Mouse (Mus musculus) left cerebral cortex, postnatal 25 days (tissue): ENCODE results near the gene Ikzf3. TPM values are rescaled to one million over a fixed set of nuclear protein-coding genes. Genes with fewer than 3 reads are reported as not detected.

Experiments
- DNase-seq, 2 experiments: peaks; one replicate each; pipeline ENCODE4 v3.0.0; 2022; ENCODE audit warnings: low spot score in 2 of 2, mixed read lengths in 1 of 2
- intact Hi-C: fragments of 180-260 bp; cut with DNase I; formaldehyde crosslinking; loops from one replicate; pipeline ENCODE4 v1.15.1; 2025
- total RNA-seq, 2 experiments: library from RNA; stranded (reverse); gene quantifications; 2 replicates each; pipeline ENCODE4 v1.2.3; 2021

Gene Ikzf3
- total RNA-seq, 2 experiments from 2014 or later = 0.78 TPM; not detected in 1

DNA sequence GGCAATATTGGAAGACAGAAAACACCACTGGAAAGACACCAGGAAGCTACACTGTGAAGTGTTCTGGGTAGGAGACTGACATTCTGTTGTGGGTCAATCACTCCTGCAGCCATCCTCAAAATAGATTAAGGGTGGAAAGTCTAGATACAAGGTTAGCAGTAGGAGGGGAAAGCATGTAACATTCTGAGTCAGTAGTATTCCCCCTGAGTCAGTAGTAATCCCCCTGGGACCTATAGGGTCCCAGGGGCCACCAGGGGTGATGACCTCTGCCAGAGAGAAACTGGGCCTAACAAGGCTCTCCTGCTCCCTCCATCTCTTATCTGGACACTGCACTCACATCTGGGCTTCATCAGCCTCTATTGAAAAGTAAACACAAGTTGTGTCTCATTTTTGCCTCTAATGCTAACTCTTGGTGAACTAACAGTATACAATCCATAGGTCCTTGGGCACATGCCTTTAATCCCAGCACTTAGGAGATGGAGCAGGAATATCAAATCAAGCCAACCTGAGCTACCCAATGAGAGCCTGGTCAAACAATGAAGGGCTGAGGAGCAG, 8.3 kb downstream of the Ikzf3 start:
- no peak for DNase-seq
- intact Hi-C loops = no loop called here

GRCm38 (mm10) chr11:98526824-98527461, 18.9 kb downstream of the Ikzf3 start:
- DNase-seq = no peak
- intact Hi-C loops = no loop called here

- intact Hi-C loops = no loop called here
- no peak for DNase-seq
Measured at GRCm38 (mm10) chr11:98525140-98525539, 20.7 kb downstream of the Ikzf3 start.

GRCm38 (mm10) chr11:98520468-98520867, 25.4 kb downstream of the Ikzf3 start:
- intact Hi-C loops = no loop called here
- no peak for DNase-seq

- intact Hi-C loops = no loop called here
- DNase-seq = no peak
Measured at GRCm38 (mm10) chr11:98513356-98513936, 32.4 kb downstream of the Ikzf3 start.

GRCm38 (mm10) chr11:98512881-98513280, 33.0 kb downstream of the Ikzf3 start:
- no peak for DNase-seq
- intact Hi-C loops = no loop called here

DNA sequence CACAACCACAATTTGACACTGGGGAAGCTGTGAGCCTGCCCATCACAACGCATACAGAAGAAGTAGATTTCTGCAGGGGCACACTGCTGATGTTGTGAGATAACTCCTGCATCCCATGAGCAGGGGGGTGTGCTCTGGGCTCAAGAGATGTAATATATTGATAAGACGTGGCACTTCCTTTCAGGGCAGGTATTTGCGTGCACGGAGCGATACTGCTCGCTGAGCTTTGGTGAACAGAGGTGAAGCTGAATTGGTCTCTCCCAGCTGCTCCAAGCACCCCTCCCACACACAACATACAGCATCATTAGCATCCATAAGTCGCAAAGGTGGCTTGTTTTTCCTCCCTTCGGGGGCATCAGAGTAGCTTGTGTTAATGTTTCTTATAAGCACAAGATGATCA, 35.7 kb downstream of the Ikzf3 start:
- intact Hi-C loops = no loop called here
- no peak for DNase-seq

GRCm38 (mm10) chr11:98509434-98509833, 36.4 kb downstream of the Ikzf3 start:
- intact Hi-C loops = no loop called here
- DNase-seq = peak; percentile 34 to 43

GRCm38 (mm10) chr11:98504926-98505325, 40.9 kb downstream of the Ikzf3 start:
- intact Hi-C loops = no loop called here
- DNase-seq = no peak

DNA sequence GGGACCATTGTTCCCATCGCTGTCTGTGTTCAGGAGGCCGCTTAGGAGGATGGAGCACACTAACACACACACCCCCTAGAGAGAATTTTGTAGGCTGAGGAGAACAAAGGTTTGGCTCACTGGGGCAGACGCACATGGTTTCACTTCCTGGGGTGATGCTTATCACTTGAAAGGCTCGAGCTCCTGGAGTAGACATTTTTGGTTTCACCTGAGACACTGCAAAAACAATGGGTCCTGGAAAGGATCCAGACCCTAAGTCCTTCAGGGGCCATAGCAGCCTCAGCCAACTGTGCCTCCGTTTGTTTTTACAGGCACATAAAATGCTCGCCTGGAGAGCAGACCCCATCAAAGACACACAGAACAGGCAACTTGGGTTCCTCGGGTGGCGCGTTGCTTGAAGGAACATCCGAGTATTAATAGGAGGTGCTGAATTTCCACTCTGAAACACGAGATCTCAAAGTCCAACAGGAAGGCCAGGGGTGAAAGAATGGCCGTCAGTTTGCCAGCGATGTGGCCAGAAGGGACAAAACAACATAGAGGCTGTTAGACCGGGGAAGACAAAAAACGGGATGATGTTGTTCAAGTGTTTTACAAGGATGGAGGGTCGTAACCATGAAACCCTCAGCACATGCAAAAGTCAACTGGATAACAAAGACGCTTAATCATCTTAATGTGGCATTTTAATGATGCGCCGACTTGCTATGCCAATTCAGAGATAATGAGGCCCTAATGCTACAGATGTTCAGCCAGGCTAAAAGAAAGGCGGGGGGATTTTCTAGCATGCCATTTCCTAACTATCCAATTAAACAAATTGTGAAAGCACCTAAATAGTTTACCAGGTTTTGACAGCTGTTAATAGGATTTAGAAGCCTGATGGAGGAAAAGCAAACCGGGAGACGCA, 48.2 kb downstream of the Ikzf3 start:
- intact Hi-C loops = no loop called here
- no peak for DNase-seq

DNA sequence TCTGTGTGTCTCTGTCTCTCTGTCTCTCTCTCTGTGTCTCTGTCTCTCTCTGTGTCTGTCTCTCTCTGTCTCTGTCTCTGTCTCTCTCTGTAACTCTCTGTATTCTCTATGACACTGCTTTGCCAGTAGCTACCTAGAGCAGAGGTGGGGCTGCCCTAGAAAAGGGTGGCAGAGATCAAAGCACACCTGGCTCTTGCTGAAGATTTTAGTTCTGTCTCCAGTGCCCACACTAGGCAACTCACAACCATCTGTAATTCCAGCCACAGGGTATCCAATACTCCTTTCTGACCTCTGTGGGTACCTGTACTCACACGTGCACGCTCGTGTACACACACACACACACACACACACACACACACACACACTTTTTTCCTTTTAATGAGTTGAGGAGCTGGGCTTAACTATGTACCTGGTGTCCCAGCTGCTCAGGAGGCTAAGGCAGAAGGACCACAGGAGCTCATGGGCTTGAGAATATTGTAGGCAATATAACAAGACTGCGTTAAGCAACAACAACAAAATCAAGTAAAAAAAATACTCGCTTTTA, 50.6 kb downstream of the Ikzf3 start:
- no peak for DNase-seq
- intact Hi-C loops = no loop called here

- intact Hi-C loops = no loop called here
- DNase-seq = no peak
Measured at GRCm38 (mm10) chr11:98493394-98493793, 52.4 kb downstream of the Ikzf3 start.

- no peak for DNase-seq
Measured at GRCm38 (mm10) chr11:98492959-98493358, 52.9 kb downstream of the Ikzf3 start.

GRCm38 (mm10) chr11:98491571-98491970, 54.3 kb downstream of the Ikzf3 start:
- DNase-seq = no peak
- intact Hi-C loops = no loop called here

More at GRCm38 (mm10) chr11:98492959-98493358, 52.9 kb downstream of the Ikzf3 start:
- intact Hi-C loops = no loop called here

- intact Hi-C loops = no loop called here
- DNase-seq = no peak
Measured at GRCm38 (mm10) chr11:98488540-98489234, 57.1 kb downstream of the Ikzf3 start.

GRCm38 (mm10) chr11:98487526-98488040, 58.2 kb downstream of the Ikzf3 start:
- DNase-seq = no peak
- intact Hi-C loops = no loop called here

DNA sequence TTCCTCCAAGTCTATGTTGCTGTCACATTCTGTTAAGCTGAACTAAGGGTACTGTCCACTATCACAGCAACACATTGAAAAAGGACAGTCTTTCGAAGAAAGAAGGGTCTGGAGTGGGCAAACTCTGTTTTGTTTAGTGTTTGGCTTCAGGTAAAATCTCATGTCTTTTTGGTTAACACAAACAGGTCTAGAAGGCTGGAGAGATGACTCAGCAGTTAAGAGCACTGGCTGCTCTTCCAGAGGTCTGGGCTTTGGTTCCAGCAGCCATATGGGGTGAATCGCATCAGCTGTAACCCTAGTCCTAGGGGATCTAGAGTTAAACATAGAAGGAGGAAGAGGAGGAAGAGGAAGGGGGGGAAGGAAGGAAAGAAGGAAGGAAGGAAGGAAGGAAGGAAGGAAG, 60.1 kb downstream of the Ikzf3 start:
- intact Hi-C loops = no loop called here
- no peak for DNase-seq

DNA sequence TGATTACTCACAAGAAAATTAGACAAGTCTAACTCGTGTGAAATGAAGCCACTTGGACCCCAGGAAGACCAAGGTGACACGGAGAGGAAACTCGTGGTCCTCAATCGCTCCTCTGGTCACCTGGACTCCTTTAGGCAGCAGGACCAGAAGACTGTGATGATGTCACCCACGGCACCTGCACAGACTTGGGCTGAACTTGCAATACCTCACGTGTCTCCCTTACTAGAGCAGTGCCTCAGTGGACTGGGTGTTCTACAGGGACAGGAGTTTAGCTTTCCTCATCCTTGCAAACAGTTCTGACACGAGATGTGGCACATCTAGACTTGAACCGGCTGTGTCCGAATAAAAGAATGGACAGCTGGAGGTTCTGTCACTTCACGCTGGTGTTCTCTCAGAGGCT, 63.8 kb downstream of the Ikzf3 start:
- no peak for DNase-seq

DNA sequence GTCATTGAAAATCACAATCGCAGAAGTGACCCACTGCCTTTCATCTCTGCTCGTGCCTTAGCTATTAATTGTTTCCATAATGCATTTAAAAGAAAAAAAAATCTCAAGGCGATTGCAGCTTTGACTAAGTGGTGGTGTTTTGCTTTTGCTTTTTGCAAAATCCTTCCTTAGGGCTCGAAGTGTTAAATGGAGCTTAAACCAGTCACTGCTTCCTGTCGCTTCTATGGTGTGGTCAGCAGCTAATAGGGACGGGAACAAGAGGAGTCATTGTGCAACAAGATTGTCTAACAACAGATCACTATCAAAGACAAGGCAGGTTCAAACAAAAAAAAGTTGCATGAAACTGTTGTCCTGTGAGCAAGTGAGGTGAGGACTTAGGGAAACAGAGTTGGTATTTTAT, 64.6 kb downstream of the Ikzf3 start:
- intact Hi-C loops = loop anchor here (5.0 kb wide), 1 partner anchor 161 kb away; no protein-coding TSS in a partner anchor

More for the DNA sequence above, 63.8 kb downstream of the Ikzf3 start:
- intact Hi-C loops = loop anchor here (5.0 kb wide), 1 partner anchor 160 kb away; no protein-coding TSS in a partner anchor

More for the DNA sequence above, 64.6 kb downstream of the Ikzf3 start:
- DNase-seq = no peak
